Mouse (Mus musculus) liver, embryonic 11.5 days (tissue): ENCODE measurements around the gene Zfp664. TPM values are rescaled to one million over a fixed set of nuclear protein-coding genes. Genes with fewer than 3 reads are reported as not detected.

Experiments
- ATAC-seq: fragments of 200-750 bp; cut with Nextera tagmentation; replicated peaks from 2 replicates; pipeline ENCODE4 v1.8.0; 2017; ENCODE audit warnings: moderate number of reproducible peaks, mild to moderate bottlenecking, moderate TSS enrichment, moderate library complexity; ENCODE audit not compliant: low FRiP score
- DNase-seq: peaks from one replicate; pipeline ENCODE4 v3.0.0-alpha.2; 2017; ENCODE audit warnings: low spot score
- H3K27ac ChIP-seq: fragments of 300-500 bp; sonication (generic); 2 replicates; pipeline ENCODE4 v1.5.1; 2014; ENCODE audit warnings: mild to moderate bottlenecking, low read depth, low read length, control low read depth
- H3K27me3 ChIP-seq: fragments of 300-500 bp; sonication (generic); replicated peaks from 2 replicates; pipeline ENCODE4 v1.6.1; 2014; ENCODE audit warnings: low read length, mixed read lengths; ENCODE audit not compliant: control insufficient read depth, insufficient read depth
- H3K36me3 ChIP-seq: fragments of 300-500 bp; sonication (generic); 2 replicates; pipeline ENCODE4 v1.6.1; 2014; ENCODE audit warnings: mild to moderate bottlenecking, low read length, moderate library complexity, mixed read lengths; ENCODE audit not compliant: control insufficient read depth, insufficient read depth
- H3K4me1 ChIP-seq: fragments of 300-500 bp; sonication (generic); replicated peaks from 2 replicates; pipeline ENCODE4 v1.6.1; 2014; ENCODE audit warnings: low read length, mixed read lengths; ENCODE audit not compliant: control insufficient read depth, insufficient read depth
- H3K4me2 ChIP-seq: fragments of 300-500 bp; sonication (generic); 2 replicates; pipeline ENCODE4 v1.6.1; 2014; ENCODE audit warnings: mild to moderate bottlenecking, control low read depth, moderate library complexity
- H3K4me3 ChIP-seq: fragments of 300-500 bp; sonication (generic); 2 replicates; pipeline ENCODE4 v1.5.1; 2014; ENCODE audit warnings: low read depth, low read length, control low read depth
- H3K9ac ChIP-seq: fragments of 300-500 bp; sonication (generic); 2 replicates; pipeline ENCODE4 v1.6.1; 2014; ENCODE audit warnings: low read depth, low read length, control low read depth
- H3K9me3 ChIP-seq: fragments of 300-500 bp; sonication (generic); 2 replicates; pipeline ENCODE4 v1.6.1; 2016; ENCODE audit warnings: low read length, inconsistent platforms, mixed read lengths; ENCODE audit not compliant: control insufficient read depth
- WGBS: fragments of 180-500 bp; shearing (Covaris S2); extraction: QIAGEN DNeasy Blood & Tissue Kit; methylation state at CpG from one replicate; pipeline ENCODE4 v1.1.7; 2014; 5-methylcytosine and 5-hydroxymethylcytosine counted together
- polyA plus RNA-seq: library from polyadenylated mRNA; unstranded; fragments of >200 nt; fragmentation: Nextera tagmentation; extraction: Ambion mirVana; gene quantifications from 2 replicates; pipeline ENCODE4 v1.2.1, GENCODE M21; 2014

Zfp664 gene
- polyA plus RNA-seq, 1 experiment from 2014 or later: 42.3 TPM

DNA sequence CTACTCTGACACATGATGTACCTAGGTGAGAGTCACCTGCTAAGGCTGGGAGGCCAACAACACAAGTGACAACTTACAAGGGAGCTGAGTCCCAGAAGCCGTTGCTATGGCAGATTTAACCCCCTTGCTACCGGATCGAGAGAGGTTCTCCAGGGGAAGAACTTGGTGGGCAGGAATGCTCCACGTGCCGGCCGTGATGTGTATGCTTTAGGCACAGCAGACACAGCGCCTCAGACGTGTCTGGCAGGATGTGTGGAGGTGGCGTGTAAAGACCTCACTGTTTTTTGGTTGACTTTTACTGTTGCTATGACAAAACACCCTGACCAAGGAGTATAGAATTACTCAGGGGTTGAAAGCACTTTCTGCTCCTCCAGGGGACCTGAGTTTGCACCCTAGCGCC, 81.9 kb downstream of the Zfp664 start:
- Histone ChIP-seq H3K4me2 (no peak overlapping the region), H3K36me3 (no peaks in the 10 kb centered on the region), H3K27me3 (no peaks in the 10 kb centered on the region), H3K9ac (no peak overlapping the region), H3K27ac (no peak overlapping the region), H3K4me1 (no peaks in the 10 kb centered on the region), H3K9me3 (no peaks in the 10 kb centered on the region), H3K4me3 (no peak overlapping the region)
- DNase-seq (no peak), ATAC-seq (no peak)
- WGBS: 77% methylated on average over 10 of the region's 10 CpGs

DNA sequence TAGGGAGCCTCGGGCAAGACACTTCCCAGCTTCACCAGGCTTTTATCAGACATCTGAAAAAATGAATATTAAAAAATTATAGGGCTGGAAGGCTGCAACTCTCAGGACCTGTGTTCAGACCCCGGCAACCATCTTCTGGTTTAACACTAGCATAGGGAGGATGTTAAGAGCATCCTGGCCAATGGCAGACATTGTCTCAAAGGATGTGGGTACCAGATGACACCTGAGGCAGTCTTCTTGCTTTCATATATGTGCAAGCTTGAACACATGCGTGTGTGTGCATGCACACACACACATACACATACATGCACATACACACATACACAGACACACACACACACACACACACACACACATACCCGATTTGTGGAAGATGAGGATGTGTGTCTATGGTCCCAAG, 82.6 kb downstream of the Zfp664 start:
- no peak for DNase-seq
- ATAC-seq: no peak
- Histone ChIP-seq H3K9ac (no peak overlapping the region), H3K27me3 (no peaks in the 10 kb centered on the region), H3K36me3 (no peaks in the 10 kb centered on the region), H3K4me2 (no peak overlapping the region), H3K4me3 (no peak overlapping the region), H3K4me1 (no peaks in the 10 kb centered on the region), H3K9me3 (no peaks in the 10 kb centered on the region), H3K27ac (no peak overlapping the region)
- 80% methylated on average over 4 of the region's 4 CpGs for WGBS

DNA sequence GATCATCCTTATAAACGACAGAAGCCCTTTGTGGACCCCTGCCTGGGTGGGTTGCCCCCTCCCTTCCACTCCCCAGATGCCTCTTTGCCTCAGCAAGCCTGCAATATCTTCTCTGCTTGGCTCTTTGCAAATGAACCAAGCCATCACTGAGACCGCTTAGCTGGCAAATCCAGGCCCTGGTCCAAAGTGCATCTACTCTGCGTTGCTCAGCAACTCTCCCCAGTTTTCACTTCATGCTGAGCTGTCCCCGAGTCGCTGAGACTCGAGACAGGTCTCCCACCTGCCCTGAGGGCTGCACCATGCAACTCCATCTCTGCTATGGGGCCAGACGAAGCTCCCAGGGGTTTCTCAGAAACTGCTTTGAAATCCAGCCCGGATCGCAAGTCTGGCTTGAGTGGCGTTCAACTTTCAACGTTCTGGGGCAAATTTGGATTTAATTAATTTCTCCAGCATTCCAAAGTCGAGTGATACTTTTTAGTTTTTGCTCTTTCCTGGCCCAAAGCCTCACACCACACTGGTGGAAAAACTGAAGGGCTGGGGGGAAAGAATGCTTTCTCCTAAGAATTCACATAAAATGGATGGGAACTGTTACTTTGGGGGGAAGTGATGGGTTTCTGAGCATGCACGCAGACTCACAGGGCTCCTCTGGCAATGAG, 88.3 kb downstream of the Zfp664 start:
- Histone ChIP-seq H3K4me2 (no peak overlapping the region), H3K9ac (no peak overlapping the region), H3K36me3 (no peaks in the 10 kb centered on the region), H3K4me1 (no peaks in the 10 kb centered on the region), H3K4me3 (no peak overlapping the region), H3K27ac (no peak overlapping the region), H3K9me3 (no peaks in the 10 kb centered on the region), H3K27me3 (no peaks in the 10 kb centered on the region)
- WGBS: 60% methylated on average over 13 of the region's 13 CpGs
- ATAC-seq (no peak), DNase-seq (no peak)

DNA sequence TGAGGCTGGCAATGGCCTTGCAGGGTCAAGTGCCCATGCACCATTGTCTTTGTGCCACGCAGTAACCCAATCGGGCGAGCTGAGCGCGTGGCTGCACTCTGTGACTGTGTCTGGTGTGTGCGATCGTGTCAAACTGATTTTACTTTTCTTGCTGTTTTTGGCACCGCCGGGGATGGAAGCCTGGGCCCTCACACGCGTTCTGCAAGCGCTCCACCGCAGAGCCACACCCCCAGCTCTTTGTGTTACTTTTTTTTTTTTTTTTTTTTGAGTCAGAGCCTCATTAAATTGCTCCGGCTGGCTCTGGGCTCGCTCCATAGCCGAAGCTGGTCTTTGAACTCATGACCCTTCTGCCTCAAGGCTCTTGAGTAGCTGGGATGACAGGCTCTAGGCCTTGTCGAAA, 88.8 kb downstream of the Zfp664 start:
- Histone ChIP-seq H3K4me2 (no peak overlapping the region), H3K4me1 (no peaks in the 10 kb centered on the region), H3K9me3 (no peaks in the 10 kb centered on the region), H3K4me3 (no peak overlapping the region), H3K9ac (no peak overlapping the region), H3K27ac (no peak overlapping the region), H3K36me3 (no peaks in the 10 kb centered on the region), H3K27me3 (no peaks in the 10 kb centered on the region)
- DNase-seq (no peak), ATAC-seq (no peak)
- 85% methylated on average over 17 of the region's 17 CpGs for WGBS

Other genes starting within 250 kb of the Zfp664 start
- 31.2 and 36.0 TPM in 2 replicates for gene Atp6v0a2, start 234.1 kb upstream of the Zfp664 start, polyA plus RNA-seq
- 0.05 and 0.10 TPM in 2 replicates for gene Dnah10, start 137.6 kb upstream of the Zfp664 start, polyA plus RNA-seq
- 4.1 and 4.4 TPM in 2 replicates for gene Ccdc92, start 267 bp upstream of the Zfp664 start, polyA plus RNA-seq
- gene Rflna, start 140.5 kb downstream of the Zfp664 start, polyA plus RNA-seq: 0.66 and 1.0 TPM in 2 replicates